Mouse (Mus musculus) liver, embryonic 14.5 days (tissue): Measurements from ENCODE around the gene Cenpu. TPM values are rescaled to one million over a fixed set of nuclear protein-coding genes. Genes with fewer than 3 reads are reported as not detected.
"Not testable (repeated sequence)": the region's sequence is repeated elsewhere in the genome, so short reads cannot be mapped to it uniquely, and the experiment has no call there.

Source experiments
- ATAC-seq: fragments of 200-750 bp; cut with Nextera tagmentation; 2 replicates; pipeline ENCODE4 v1.8.0; 2017; ENCODE audit warnings: moderate number of reproducible peaks, mild to moderate bottlenecking, moderate library complexity; ENCODE audit not compliant: insufficient read depth
- DNase-seq, 3 experiments: peaks; one replicate each; pipeline ENCODE4 v3.0.0-alpha.2; 2012 to 2013; ENCODE audit warnings: low read depth in 3 of 3, low spot score in 3 of 3
- H3K27ac ChIP-seq: fragments of 300-500 bp; sonication (generic); 2 replicates; pipeline ENCODE4 v1.5.1; 2014; ENCODE audit warnings: moderate library complexity, mild to moderate bottlenecking, control low read depth, inconsistent platforms
- H3K27me3 ChIP-seq: fragments of 300-500 bp; sonication (generic); 2 replicates; pipeline ENCODE4 v1.6.1; 2014; ENCODE audit warnings: mild to moderate bottlenecking, low read length, moderate library complexity; ENCODE audit not compliant: control insufficient read depth, insufficient read depth
- H3K36me3 ChIP-seq: fragments of 300-500 bp; sonication (generic); replicated peaks from 2 replicates; pipeline ENCODE4 v1.6.1; 2014; ENCODE audit warnings: low read depth; ENCODE audit not compliant: control insufficient read depth, insufficient read depth
- H3K4me1 ChIP-seq, 2 experiments: fragments of 200-500 bp in 1 of 2; fragments of 300-500 bp in 1 of 2; sonication (generic) in 1 of 2; replicated peaks; 2 replicates each; pipeline ENCODE4 v1.6.1; 2012 to 2014; ENCODE audit warnings: antibody characterized with exemption in 1 of 2, inconsistent platforms in 1 of 2, low read length in 1 of 2; ENCODE audit not compliant: control insufficient read depth in 2 of 2, insufficient read depth in 2 of 2
- H3K4me2 ChIP-seq: fragments of 300-500 bp; sonication (generic); 2 replicates; pipeline ENCODE4 v1.6.1; 2014; ENCODE audit warnings: low read depth, mild to moderate bottlenecking, control low read depth, moderate library complexity
- H3K4me3 ChIP-seq, 2 experiments: fragments of 200-500 bp in 1 of 2; fragments of 300-500 bp in 1 of 2; sonication (generic) in 1 of 2; 2 replicates each; pipeline ENCODE4 v1.5.1; 2012 to 2014; ENCODE audit warnings: low read depth in 2 of 2, low read length in 2 of 2, mild to moderate bottlenecking in 2 of 2, control low read depth in 1 of 2, inconsistent platforms in 1 of 2, moderate library complexity in 1 of 2; ENCODE audit not compliant: insufficient read depth in 1 of 2
- H3K9ac ChIP-seq: fragments of 300-500 bp; sonication (generic); replicated peaks from 2 replicates; pipeline ENCODE4 v1.6.1; 2014; ENCODE audit warnings: mild to moderate bottlenecking, control low read depth, moderate library complexity
- H3K9me3 ChIP-seq: fragments of 300-500 bp; sonication (generic); 2 replicates; pipeline ENCODE4 v1.6.1; 2016; ENCODE audit warnings: low read length, mixed read lengths; ENCODE audit not compliant: control insufficient read depth
- CTCF ChIP-seq: IDR thresholded peaks from 2 replicates; pipeline ENCODE4 v1.5.1; 2016; ENCODE audit warnings: antibody characterized with exemption, low read depth, control low read depth
- EP300 ChIP-seq: IDR thresholded peaks from 2 replicates; pipeline ENCODE4 v1.6.1; 2016; ENCODE audit warnings: antibody characterized with exemption, low read depth
- WGBS: fragments of 180-500 bp; shearing (Covaris S2); extraction: QIAGEN DNeasy Blood & Tissue Kit; methylation state at CpG from one replicate; pipeline ENCODE4 v1.1.7; 2014; ENCODE audit not compliant: insufficient replicate concordance; 5-methylcytosine and 5-hydroxymethylcytosine counted together
- polyA plus RNA-seq, 2 experiments: library from polyadenylated mRNA; depleted of rRNA in 1 of 2; stranded (reverse) in 1 of 2; unstranded in 1 of 2; fragments of >200 nt; fragmentation: Nextera tagmentation in 1 of 2; extraction: Ambion mirVana in 1 of 2; gene quantifications; 2 replicates each; pipeline versions ENCODE4 v1.2.1 to v1.2.3; 2012 to 2014

Gene Cenpu
- polyA plus RNA-seq, 2 experiments, result 8.9 to 16.5 TPM

GRCm38 (mm10) chr8:46569659-46570441, 18.0 kb downstream of the Cenpu start:
- Histone ChIP-seq H3K9me3 (no peaks in the 10 kb centered on the region), H3K27me3 (no peaks in the 10 kb centered on the region), H3K4me2 (no peak overlapping the region), H3K36me3 (peaks cover 35% of the 10 kb centered on the region), H3K4me1 (no peaks in the 10 kb centered on the region), H3K9ac (no peak overlapping the region), H3K4me3 (no peak overlapping the region), H3K27ac (no peak overlapping the region)
- WGBS, result 86% methylated on average over 19 of the region's 19 CpGs
- TF ChIP-seq CTCF, result no peak
- DNase-seq, result no peak
- no peak for ATAC-seq

- ATAC-seq (no peak), DNase-seq (no peak)
- TF ChIP-seq EP300, result no peak
- no peak for TF ChIP-seq CTCF
- no peak overlapping the region for H3K4me2 ChIP-seq
- H3K36me3 ChIP-seq, result peaks cover 35% of the 10 kb centered on the region
- H3K4me3 ChIP-seq, result no peak overlapping the region
- H3K27me3 ChIP-seq, result no peaks in the 10 kb centered on the region
- H3K9me3 ChIP-seq, result no peaks in the 10 kb centered on the region
- H3K27ac ChIP-seq, result no peak overlapping the region
- no peak overlapping the region for H3K9ac ChIP-seq
- WGBS, result 94% methylated on average over 10 of the region's 14 CpGs
- no peaks in the 10 kb centered on the region for H3K4me1 ChIP-seq
Measured at GRCm38 (mm10) chr8:46570673-46571072, 18.8 kb downstream of the Cenpu start.

- no peaks in the 10 kb centered on the region for H3K9me3 ChIP-seq
- H3K4me2 ChIP-seq, result no peak overlapping the region
- WGBS, result 85% methylated on average over 2 of the region's 2 CpGs
- TF ChIP-seq CTCF (no peak), EP300 (no peak)
- no peaks in the 10 kb centered on the region for H3K27me3 ChIP-seq
- ATAC-seq (no peak), DNase-seq (no peak)
- no peak overlapping the region for H3K4me3 ChIP-seq
- peaks cover 56% of the 10 kb centered on the region for H3K36me3 ChIP-seq
- no peak overlapping the region for H3K9ac ChIP-seq
- peaks cover 0 to 2% of the 10 kb centered on the region in 2 experiments; a peak in 2 of 4 replicates for H3K4me1 ChIP-seq
- no peak overlapping the region for H3K27ac ChIP-seq
Measured at GRCm38 (mm10) chr8:46573446-46573845, 21.6 kb downstream of the Cenpu start.

GRCm38 (mm10) chr8:46573964-46574363, 22.1 kb downstream of the Cenpu start:
- no peak for DNase-seq
- H3K36me3 ChIP-seq, result peaks cover 61% of the 10 kb centered on the region
- H3K27ac ChIP-seq, result no peak overlapping the region
- TF ChIP-seq EP300, result no peak
- TF ChIP-seq CTCF, result no peak
- no peak overlapping the region for H3K4me2 ChIP-seq
- H3K9me3 ChIP-seq, result no peaks in the 10 kb centered on the region
- H3K9ac ChIP-seq, result no peak overlapping the region
- H3K4me1 ChIP-seq, result peaks cover 0 to 2% of the 10 kb centered on the region in 2 experiments; a peak in 2 of 4 replicates
- WGBS, result 87% methylated on average over 2 of the region's 2 CpGs
- no peaks in the 10 kb centered on the region for H3K27me3 ChIP-seq
- ATAC-seq, result no peak
- no peak overlapping the region for H3K4me3 ChIP-seq

GRCm38 (mm10) chr8:46578794-46579193, 27.0 kb downstream of the Cenpu start:
- H3K27ac ChIP-seq, result no peak overlapping the region
- no peak for TF ChIP-seq EP300
- TF ChIP-seq CTCF, result no peak
- no peak for ATAC-seq

GRCm38 (mm10) chr8:46584328-46584727, 32.5 kb downstream of the Cenpu start:
- 70% methylated on average over 4 of the region's 4 CpGs for WGBS
- not testable (repeated sequence) for H3K4me3 ChIP-seq, H3K9ac ChIP-seq, H3K27me3 ChIP-seq, H3K9me3 ChIP-seq, H3K4me2 ChIP-seq, DNase-seq, ATAC-seq, H3K27ac ChIP-seq
- Histone ChIP-seq H3K36me3 (peaks cover 21% of the 10 kb centered on the region), H3K4me1 (peaks cover 12 to 15% of the 10 kb centered on the region in 2 experiments)

More at GRCm38 (mm10) chr8:46578794-46579193, 27.0 kb downstream of the Cenpu start:
- no peaks in the 10 kb centered on the region for H3K9me3 ChIP-seq
- 84% methylated on average over 9 of the region's 9 CpGs for WGBS
- no peak for DNase-seq
- H3K4me2 ChIP-seq, result no peak overlapping the region
- H3K4me3 ChIP-seq, result no peak overlapping the region
- H3K4me1 ChIP-seq, result peaks cover 0 to 2% of the 10 kb centered on the region in 2 experiments; a peak in 2 of 4 replicates
- H3K36me3 ChIP-seq, result peaks cover 63% of the 10 kb centered on the region
- no peaks in the 10 kb centered on the region for H3K27me3 ChIP-seq
- no peak overlapping the region for H3K9ac ChIP-seq
